Mouse (Mus musculus) bone marrow, adult 2 months (tissue): ENCODE measurements at regions not wholly inside any gene's neighbourhood (a gene's known extent, or its start where the extent isn't known, plus 50 kb on each side); places are given as distances from the start of the nearest gene placed in this dataset.

ENCODE experiments used
- CTCF ChIP-seq: fragments of 200-500 bp; IDR thresholded peaks from 2 replicates; pipeline ENCODE4 v1.5.1; 2011; ENCODE audit warnings: low read length, control low read depth; ENCODE audit not compliant: control insufficient read depth, insufficient read depth
- POLR2A ChIP-seq: fragments of 200-500 bp; IDR thresholded peaks from 2 replicates; pipeline ENCODE4 v1.6.1; 2011; ENCODE audit warnings: low read depth, mild to moderate bottlenecking, control low read depth, low read length, borderline replicate concordance; ENCODE audit not compliant: control insufficient read depth

- TF ChIP-seq CTCF = no peak
- no peak for TF ChIP-seq POLR2A
Measured at GRCm38 (mm10) chr7:73021786-73022185, 353.5 kb upstream of the Rgma start.
